ENCODE assay signal across 17 mouse cellular contexts in the genomic region with DNA sequence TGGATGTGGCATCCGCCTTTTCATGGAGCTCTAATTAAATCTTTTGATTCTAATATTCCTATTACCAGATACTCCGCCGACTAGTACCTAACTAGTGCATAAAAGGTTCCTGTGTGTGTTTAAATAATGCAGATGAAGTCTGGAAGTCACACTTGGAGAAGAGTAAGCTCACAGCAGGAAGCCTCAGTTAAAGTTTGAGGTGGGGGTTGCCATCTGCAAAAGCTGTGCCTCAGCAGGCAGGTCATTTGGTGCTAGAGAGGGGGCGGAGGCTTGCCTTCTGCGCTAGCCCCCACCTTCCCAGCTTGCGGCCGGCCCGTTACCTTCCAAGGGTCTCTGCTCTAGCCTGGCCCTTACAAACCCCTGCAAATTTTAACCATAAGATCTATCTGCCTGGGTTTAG.
"Had no signal": no experiment of that assay in that cellular context is flagged by ENCODE, and none has a peak within 500 bp of the region (broad histone marks: within the 10 kb centered on the region; RNA-seq: fewer than 3 reads in every experiment).

No protein-coding gene starts in this region.

- ATAC-seq: intestine, embryonic 15.5 days; midbrain, embryonic 16.5 days had no signal

- H3K4me1 ChIP-seq: intestine, embryonic 15.5 days; lung, embryonic 15.5 days had no signal

- H3K27me3 ChIP-seq: intestine, embryonic 15.5 days; kidney, embryonic 15.5 days; liver, embryonic 15.5 days; lung, embryonic 15.5 days had no signal

- H3K4me2 ChIP-seq: intestine, embryonic 15.5 days; kidney, embryonic 15.5 days; liver, embryonic 11.5 days; liver, embryonic 15.5 days; lung, embryonic 15.5 days; midbrain, embryonic 11.5 days had no signal

- H3K9ac ChIP-seq: intestine, embryonic 15.5 days; kidney, embryonic 15.5 days; liver, embryonic 15.5 days; lung, embryonic 15.5 days had no signal

- H3K9me3 ChIP-seq: intestine, embryonic 15.5 days; kidney, embryonic 15.5 days; liver, embryonic 15.5 days; lung, embryonic 15.5 days; megakaryocyte, embryonic 14.5 days had no signal

- H3K4me3 ChIP-seq: intestine, embryonic 15.5 days; kidney, embryonic 15.5 days; left cerebral cortex, adult 2 months; liver, embryonic 15.5 days; lung, embryonic 15.5 days; megakaryocyte, embryonic 14.5 days; myocyte had no signal

- H3K27ac ChIP-seq: intestine, embryonic 15.5 days; kidney, embryonic 15.5 days; left cerebral cortex, adult 2 months; liver, embryonic 15.5 days; lung, embryonic 15.5 days; stomach, postnatal 0 days had no signal

- DNase-seq: kidney, adult 11 months; kidney, adult 8-10 months; layer of hippocampus, adult 9-11 months; lung, adult 18-20 months; thymus, adult 2 months; thymus, postnatal 14 days had no signal
